In genomic region chr4:39697565-39697964, GRCm38 (mm10) we compare ENCODE assay signal across 8 mouse cellular contexts.
DNase-seq lines count a peak whose midpoint lies in the region; ATAC-seq and TF ChIP-seq lines count a peak whose summit lies in the region.

No protein-coding gene starts in this region.

- peak; percentile 21 for DNase-seq in kidney, adult 18-20 months
- peak; percentile 61 for DNase-seq in cerebellum, adult 11 months
- DNase-seq in kidney, postnatal 14 days: peak; percentile 44
- DNase-seq in liver, postnatal 0 days: peak; percentile 59
- DNase-seq in skeletal muscle tissue, adult 2 months (ENCODE audit: low read depth, low spot score): peak; percentile 7
- DNase-seq in thymus, postnatal 14 days: no peak

- no peak overlapping the region for H3K4me3 ChIP-seq in kidney, embryonic 16.5 days (ENCODE audit: low read length)
- no peak overlapping the region for H3K4me3 ChIP-seq in liver, postnatal 0 days (ENCODE audit: low read depth, low read length)

- peak; percentile 57 for TF ChIP-seq CTCF in liver, postnatal 0 days (IDR thresholded peaks at IDR 0.05; ENCODE audit: low read depth)

- 50% methylated on average over 5 of the region's 5 CpGs for WGBS in kidney, embryonic 16.5 days
- 43% methylated on average over 5 of the region's 5 CpGs for WGBS in liver, postnatal 0 days (ENCODE audit: insufficient replicate concordance)

- no peaks in the 10 kb centered on the region for H3K27me3 ChIP-seq in kidney, embryonic 16.5 days (ENCODE audit: insufficient read depth, low read length)
- H3K27me3 ChIP-seq in liver, postnatal 0 days (ENCODE audit: insufficient read depth, low read length): no peaks in the 10 kb centered on the region

- TF ChIP-seq EP300 in liver, postnatal 0 days (IDR thresholded peaks at IDR 0.05; ENCODE audit: low read depth): no peak

- no peak overlapping the region for H3K4me2 ChIP-seq in kidney, embryonic 16.5 days (replicated peaks; ENCODE audit: low read depth, low read length)
- H3K4me2 ChIP-seq in liver, postnatal 0 days (ENCODE audit: low read depth, low read length): no peak overlapping the region

- H3K27ac ChIP-seq in kidney, embryonic 16.5 days (ENCODE audit: low read length): no peak overlapping the region
- no peak overlapping the region for H3K27ac ChIP-seq in liver, postnatal 0 days (ENCODE audit: low read depth)

- H3K36me3 ChIP-seq in kidney, embryonic 16.5 days (ENCODE audit: insufficient read depth, low read length): no peaks in the 10 kb centered on the region
- no peaks in the 10 kb centered on the region for H3K36me3 ChIP-seq in liver, postnatal 0 days (replicated peaks; ENCODE audit: insufficient read depth, low read length)

- ATAC-seq in kidney, embryonic 16.5 days (ENCODE audit: low FRiP score, low TSS enrichment): no peak
- ATAC-seq in frontal cortex, adult (ENCODE audit: low TSS enrichment): peak; percentile 73
- ATAC-seq in liver, postnatal 0 days: no peak

- no peaks in the 10 kb centered on the region for H3K9me3 ChIP-seq in kidney, embryonic 16.5 days (ENCODE audit: low read length)
- H3K9me3 ChIP-seq in liver, postnatal 0 days (ENCODE audit: low read length): no peaks in the 10 kb centered on the region

- no peak overlapping the region for H3K9ac ChIP-seq in kidney, embryonic 16.5 days (replicated peaks; ENCODE audit: low read length)
- no peak overlapping the region for H3K9ac ChIP-seq in liver, postnatal 0 days (replicated peaks)

- H3K4me1 ChIP-seq in kidney, embryonic 16.5 days (ENCODE audit: insufficient read depth, low read length): no peaks in the 10 kb centered on the region
- H3K4me1 ChIP-seq in liver, postnatal 0 days (ENCODE audit: insufficient read depth): no peaks in the 10 kb centered on the region
